Mouse (Mus musculus): Measurements from ENCODE around the gene Vegfb.

- no peak for TF ChIP-seq GATA1 (IDR thresholded peaks at IDR 0.05; ENCODE audit: borderline replicate concordance, low read length)
- no peak for TF ChIP-seq FLI1 (IDR thresholded peaks at IDR 0.05; ENCODE audit: low read length)
Observed at GRCm38 (mm10) chr19:6987904-6988285, 444 bp upstream of the Vegfb start.
